Mouse (Mus musculus): ENCODE data around the gene Gramd4. TPM values are rescaled to one million over a fixed set of nuclear protein-coding genes. Genes with fewer than 3 reads are reported as not detected.

The Gramd4 gene
- total and polyA plus RNA-seq, 3 experiments: 0.17 to 0.66 (median 0.56) TPM

- in situ Hi-C loops (cut with MboI; ENCODE audit: low pct_ligation_motif_present, low pct_unique_long_range_greater_than_20kb, low sequenced_read_pairs): no loop called here
- H3K27ac ChIP-seq (ENCODE audit: insufficient read depth, low read depth): no peak overlapping the region
- dilution Hi-C loops (cut with MboI; ENCODE audit: extremely low pct_ligation_motif_present, extremely low pct_unique_long_range_greater_than_20kb, low sequenced_read_pairs): no loop called here
Observed at GRCm38 (mm10) chr15:86059835-86060380, 2.4 kb downstream of the Gramd4 start.

GRCm38 (mm10) chr15:86060581-86060980, 3.1 kb downstream of the Gramd4 start:
- H3K27me3 ChIP-seq (replicated peaks): peaks cover 18% of the 10 kb centered on the region
- in situ Hi-C loops (cut with MboI; ENCODE audit: low pct_ligation_motif_present, low pct_unique_long_range_greater_than_20kb, low sequenced_read_pairs) (no loop called here), dilution Hi-C loops (cut with MboI; ENCODE audit: extremely low pct_ligation_motif_present, extremely low pct_unique_long_range_greater_than_20kb, low sequenced_read_pairs) (no loop called here)
- no peak overlapping the region for H3K4me3 ChIP-seq (replicated peaks in 1 of 3; ENCODE audit: low read depth in 2 of 3, low read length in 2 of 3, poor library complexity in 1 of 3)
- H3K9ac ChIP-seq (ENCODE audit: insufficient read depth, low read depth): no peak overlapping the region
- no peaks in the 10 kb centered on the region for H3K36me3 ChIP-seq (replicated peaks in 1 of 2; ENCODE audit: control insufficient read depth in 1 of 2, insufficient read depth in 1 of 2, low read length in 1 of 2)
- DNase-seq (ENCODE audit: extremely low read depth): no peak
- H3K79me2 ChIP-seq (replicated peaks; ENCODE audit: control insufficient read depth, extremely low read depth, insufficient read depth, poor library complexity, severe bottlenecking): no peaks in the 10 kb centered on the region
- peaks cover 14% of the 10 kb centered on the region for H3K9me3 ChIP-seq (replicated peaks; ENCODE audit: low read length)
- no peak for TF ChIP-seq MEF2A (IDR thresholded peaks at IDR 0.05; ENCODE audit: borderline replicate concordance, low read depth, low read length)
- no peak for TF ChIP-seq CHD1 (IDR thresholded peaks at IDR 0.05; ENCODE audit: low read depth, low read length)
- no peak for TF ChIP-seq ELF1 (IDR thresholded peaks at IDR 0.05; ENCODE audit: low read depth, low read length)
- no peak for TF ChIP-seq JUND (conservative IDR thresholded peaks at IDR 0.05; ENCODE audit: low read depth, low read length)
- no peak for TF ChIP-seq ZMIZ1 (IDR thresholded peaks at IDR 0.05; ENCODE audit: low read depth, low read length)
- no peak for TF ChIP-seq BHLHE40 (IDR thresholded peaks at IDR 0.05; ENCODE audit: low read depth, low read length)
- TF ChIP-seq SMC3 (IDR thresholded peaks at IDR 0.05; ENCODE audit: low read depth, low read length): no peak
- H3K27ac ChIP-seq (ENCODE audit: insufficient read depth, low read depth): no peak overlapping the region
- H3K4me1 ChIP-seq (ENCODE audit: control insufficient read depth in 1 of 2, insufficient read depth in 2 of 2): peaks cover 0 to 30% of the 10 kb centered on the region in 2 experiments; a peak in 2 of 4 replicates
- no peak overlapping the region for H3K4me2 ChIP-seq (ENCODE audit: insufficient read depth, low read depth, poor library complexity, severe bottlenecking)

More at GRCm38 (mm10) chr15:86059835-86060380, 2.4 kb downstream of the Gramd4 start:
- no peak for DNase-seq (ENCODE audit: extremely low read depth)
- no peaks in the 10 kb centered on the region for H3K79me2 ChIP-seq (replicated peaks; ENCODE audit: control insufficient read depth, extremely low read depth, insufficient read depth, poor library complexity, severe bottlenecking)
- TF ChIP-seq TBP (conservative IDR thresholded peaks at IDR 0.05; ENCODE audit: low read depth, low read length) (no peak), PAX5 (IDR thresholded peaks at IDR 0.05; ENCODE audit: low read length) (no peak), ELF1 (IDR thresholded peaks at IDR 0.05; ENCODE audit: low read depth, low read length) (no peak), NELFE (IDR thresholded peaks at IDR 0.05; ENCODE audit: low read depth, low read length) (no peak), POLR2AphosphoS2 (IDR thresholded peaks at IDR 0.05; ENCODE audit: low read depth, low read length) (no peak), ZMIZ1 (IDR thresholded peaks at IDR 0.05; ENCODE audit: low read depth, low read length) (no peak)
- H3K9ac ChIP-seq (ENCODE audit: insufficient read depth, low read depth): no peak overlapping the region
- H3K4me3 ChIP-seq (replicated peaks in 1 of 3; ENCODE audit: low read depth in 2 of 3, low read length in 2 of 3, poor library complexity in 1 of 3): no peak overlapping the region
- H3K9me3 ChIP-seq (replicated peaks; ENCODE audit: low read length): peaks cover 14% of the 10 kb centered on the region
- H3K36me3 ChIP-seq (replicated peaks in 1 of 2; ENCODE audit: control insufficient read depth in 1 of 2, insufficient read depth in 1 of 2, low read length in 1 of 2): no peaks in the 10 kb centered on the region
- peaks cover 15% of the 10 kb centered on the region for H3K27me3 ChIP-seq (replicated peaks)
- H3K4me1 ChIP-seq (ENCODE audit: control insufficient read depth in 1 of 2, insufficient read depth in 2 of 2): peaks cover 0 to 32% of the 10 kb centered on the region in 2 experiments; a peak in 2 of 4 replicates
- H3K4me2 ChIP-seq (ENCODE audit: insufficient read depth, low read depth, poor library complexity, severe bottlenecking): no peak overlapping the region

GRCm38 (mm10) chr15:86061221-86061620, 3.7 kb downstream of the Gramd4 start:
- Histone ChIP-seq H3K4me1 (ENCODE audit: control insufficient read depth in 1 of 2, insufficient read depth in 2 of 2) (peaks cover 0 to 27% of the 10 kb centered on the region in 2 experiments; a peak in 2 of 4 replicates), H3K27me3 (replicated peaks) (peaks cover 21% of the 10 kb centered on the region), H3K4me2 (ENCODE audit: insufficient read depth, low read depth, poor library complexity, severe bottlenecking) (no peak overlapping the region), H3K4me3 (replicated peaks in 1 of 3; ENCODE audit: low read depth in 2 of 3, low read length in 2 of 3, poor library complexity in 1 of 3) (no peak overlapping the region), H3K36me3 (replicated peaks in 1 of 2; ENCODE audit: control insufficient read depth in 1 of 2, insufficient read depth in 1 of 2, low read length in 1 of 2) (no peaks in the 10 kb centered on the region), H3K9me3 (replicated peaks; ENCODE audit: low read length) (peaks cover 16% of the 10 kb centered on the region), H3K27ac (ENCODE audit: insufficient read depth, low read depth) (no peak overlapping the region), H3K9ac (ENCODE audit: insufficient read depth, low read depth) (no peak overlapping the region), H3K79me2 (replicated peaks; ENCODE audit: control insufficient read depth, extremely low read depth, insufficient read depth, poor library complexity, severe bottlenecking) (no peaks in the 10 kb centered on the region)
- in situ Hi-C loops (cut with MboI; ENCODE audit: low pct_ligation_motif_present, low pct_unique_long_range_greater_than_20kb, low sequenced_read_pairs) (no loop called here), dilution Hi-C loops (cut with MboI; ENCODE audit: extremely low pct_ligation_motif_present, extremely low pct_unique_long_range_greater_than_20kb, low sequenced_read_pairs) (no loop called here)
- TF ChIP-seq MAZ (IDR thresholded peaks at IDR 0.05; ENCODE audit: low read depth, low read length): no peak
- TF ChIP-seq ZNF384 (IDR thresholded peaks at IDR 0.05; ENCODE audit: low read depth, low read length): no peak
- TF ChIP-seq MYC (IDR thresholded peaks at IDR 0.05; ENCODE audit: low read depth, low read length): no peak
- no peak for TF ChIP-seq ELF1 (IDR thresholded peaks at IDR 0.05; ENCODE audit: low read depth, low read length)
- DNase-seq (ENCODE audit: extremely low read depth): no peak
